In the genomic region with DNA sequence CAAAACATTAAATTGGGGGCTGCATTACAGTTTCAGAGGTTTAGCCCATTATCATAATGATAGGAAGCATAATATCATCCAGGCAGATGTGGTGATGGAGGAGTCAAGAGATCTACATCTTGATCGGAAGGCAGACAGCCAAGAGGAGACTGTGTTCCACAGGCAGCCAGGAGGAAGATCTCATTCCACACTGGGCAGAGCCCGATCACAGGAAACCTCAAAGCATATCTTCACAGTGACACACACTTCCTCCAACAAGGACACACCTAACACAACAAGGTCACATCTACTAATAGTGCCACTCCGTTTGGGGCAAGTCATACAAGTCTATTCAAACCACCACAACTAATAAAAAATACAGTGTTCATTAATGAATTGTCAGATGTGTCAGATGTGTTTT, we compare ENCODE assay signal across 27 mouse cellular contexts.
"Had no signal": no experiment of that assay in that cellular context is flagged by ENCODE, and none has a peak within 500 bp of the region (broad histone marks: within the 10 kb centered on the region; RNA-seq: fewer than 3 reads in every experiment).

No protein-coding gene starts in this region.

- H3K4me1 ChIP-seq: heart, embryonic 13.5 days; heart, embryonic 15.5 days; hindbrain, embryonic 13.5 days; hindbrain, embryonic 15.5 days; kidney, embryonic 15.5 days; limb, embryonic 13.5 days; limb, embryonic 15.5 days; liver, embryonic 13.5 days; liver, embryonic 15.5 days had no signal

- H3K4me2 ChIP-seq: heart, embryonic 11.5 days; heart, embryonic 13.5 days; heart, embryonic 15.5 days; hindbrain, embryonic 13.5 days; hindbrain, embryonic 15.5 days; kidney, embryonic 15.5 days; limb, embryonic 13.5 days; limb, embryonic 15.5 days; liver, embryonic 13.5 days; liver, embryonic 15.5 days had no signal

- H3K9ac ChIP-seq: heart, embryonic 13.5 days; heart, embryonic 15.5 days; hindbrain, embryonic 13.5 days; hindbrain, embryonic 15.5 days; kidney, embryonic 15.5 days; limb, embryonic 13.5 days; limb, embryonic 15.5 days; liver, embryonic 13.5 days; liver, embryonic 15.5 days had no signal

- H3K9me3 ChIP-seq: heart, embryonic 13.5 days; heart, embryonic 15.5 days; hindbrain, embryonic 13.5 days; hindbrain, embryonic 15.5 days; kidney, embryonic 15.5 days; limb, embryonic 13.5 days; limb, embryonic 15.5 days; liver, embryonic 13.5 days; liver, embryonic 15.5 days had no signal

- ATAC-seq: hindbrain, postnatal 0 days; intestine, embryonic 16.5 days had no signal

- H3K36me3 ChIP-seq: heart, embryonic 13.5 days; heart, embryonic 15.5 days; hindbrain, embryonic 13.5 days; hindbrain, embryonic 15.5 days; kidney, embryonic 15.5 days; limb, embryonic 13.5 days; limb, embryonic 15.5 days; liver, embryonic 13.5 days; liver, embryonic 15.5 days had no signal

- DNase-seq: gastrocnemius, postnatal 14 days; gastrocnemius, postnatal 36 days; heart, adult 11 months; heart, adult 2 months; heart, postnatal 14 days; heart, postnatal 36 days; kidney, adult 11 months; kidney, adult 2 months; kidney, adult 9 months; kidney, postnatal 14 days; kidney, postnatal 36 days; layer of hippocampus, adult 9-11 months; left cerebral cortex, postnatal 4 days; liver, embryonic 13.5 days had no signal

- H3K4me3 ChIP-seq: heart, adult 2 months; heart, embryonic 13.5 days; heart, embryonic 15.5 days; hindbrain, embryonic 13.5 days; hindbrain, embryonic 15.5 days; kidney, embryonic 15.5 days; left cerebral cortex, adult 2 months; limb, embryonic 13.5 days; limb, embryonic 15.5 days; liver, embryonic 13.5 days; liver, embryonic 15.5 days had no signal

- H3K27ac ChIP-seq: heart, adult 2 months; heart, embryonic 13.5 days; heart, embryonic 15.5 days; hindbrain, embryonic 13.5 days; hindbrain, embryonic 15.5 days; hindbrain, postnatal 0 days; kidney, embryonic 15.5 days; kidney, postnatal 0 days; limb, embryonic 13.5 days; limb, embryonic 15.5 days; liver, embryonic 13.5 days; liver, embryonic 15.5 days had no signal

- H3K27me3 ChIP-seq: heart, embryonic 13.5 days; heart, embryonic 15.5 days; hindbrain, embryonic 13.5 days; hindbrain, embryonic 15.5 days; kidney, embryonic 15.5 days; limb, embryonic 13.5 days; limb, embryonic 15.5 days; liver, embryonic 13.5 days; liver, embryonic 15.5 days had no signal
